Comparison of ENCODE assay signal across 20 mouse cellular contexts in genomic region chr2:117652647-117653046, GRCm38 (mm10).
A peak's percentile ranks its signal among the peaks of the same experiment; 100 is the strongest.
DNase-seq lines count a peak whose midpoint lies in the region; ATAC-seq and TF ChIP-seq lines count a peak whose summit lies in the region.
"Had no signal": no experiment of that assay in that cellular context is flagged by ENCODE, and none has a peak within 500 bp of the region (broad histone marks: within the 10 kb centered on the region; RNA-seq: fewer than 3 reads in every experiment).

No protein-coding gene starts in this region.

- H3K27ac ChIP-seq in embryonic facial prominence, embryonic 14.5 days (replicated peaks; ENCODE audit: low read depth, low read length) = no peak overlapping the region
- H3K27ac ChIP-seq in embryonic facial prominence, embryonic 10.5 days (replicated peaks) = no peak overlapping the region
- no peak overlapping the region for H3K27ac ChIP-seq in layer of hippocampus, adult 2 months
- H3K27ac ChIP-seq: forebrain, embryonic 12.5 days; hindbrain, embryonic 13.5 days; intestine, embryonic 15.5 days; kidney, embryonic 15.5 days had no signal

- H3K9me3 ChIP-seq in embryonic facial prominence, embryonic 14.5 days (ENCODE audit: control insufficient read depth, low read length) = no peaks in the 10 kb centered on the region
- H3K9me3 ChIP-seq in embryonic facial prominence, embryonic 10.5 days = no peaks in the 10 kb centered on the region
- H3K9me3 ChIP-seq: forebrain, embryonic 12.5 days; hindbrain, embryonic 13.5 days; intestine, embryonic 15.5 days; kidney, embryonic 15.5 days had no signal

- no peak overlapping the region for H3K4me3 ChIP-seq in embryonic facial prominence, embryonic 14.5 days (ENCODE audit: low read depth, low read length)
- H3K4me3 ChIP-seq in embryonic facial prominence, embryonic 10.5 days = no peak overlapping the region
- no peak overlapping the region for H3K4me3 ChIP-seq in layer of hippocampus, adult 2 months
- H3K4me3 ChIP-seq: forebrain, embryonic 12.5 days; hindbrain, embryonic 13.5 days; intestine, embryonic 15.5 days; kidney, embryonic 15.5 days had no signal

- no peak for TF ChIP-seq CTCF in brain, embryonic 14.5 days (IDR thresholded peaks at IDR 0.05; ENCODE audit: borderline replicate concordance, extremely low read depth, insufficient read depth, insufficient read length)
- no peak for TF ChIP-seq CTCF in layer of hippocampus, adult 2 months (conservative IDR thresholded peaks at IDR 0.05)

- 51% methylated on average over 2 of the region's 2 CpGs for WGBS in embryonic facial prominence, embryonic 14.5 days
- 44% methylated on average over 2 of the region's 2 CpGs for WGBS in embryonic facial prominence, embryonic 10.5 days

- no peaks in the 10 kb centered on the region for H3K4me1 ChIP-seq in embryonic facial prominence, embryonic 14.5 days (ENCODE audit: control insufficient read depth, insufficient read depth, low read length)
- peaks cover 9% of the 10 kb centered on the region; the same call in 1 of the 2 replicates for H3K4me1 ChIP-seq in embryonic facial prominence, embryonic 10.5 days
- H3K4me1 ChIP-seq: forebrain, embryonic 12.5 days; hindbrain, embryonic 13.5 days; intestine, embryonic 15.5 days; kidney, embryonic 15.5 days had no signal

- ATAC-seq in embryonic facial prominence, embryonic 14.5 days (ENCODE audit: low read depth) = no peak
- ATAC-seq: forebrain, embryonic 16.5 days; intestine, embryonic 15.5 days had no signal

- H3K36me3 ChIP-seq in embryonic facial prominence, embryonic 14.5 days (ENCODE audit: control insufficient read depth, insufficient read depth, low read length) = no peaks in the 10 kb centered on the region
- H3K36me3 ChIP-seq in embryonic facial prominence, embryonic 10.5 days (replicated peaks) = no peaks in the 10 kb centered on the region
- H3K36me3 ChIP-seq: forebrain, embryonic 12.5 days; G1E; hindbrain, embryonic 13.5 days; intestine, embryonic 15.5 days; kidney, embryonic 15.5 days had no signal

- no peak overlapping the region for H3K4me2 ChIP-seq in embryonic facial prominence, embryonic 14.5 days (ENCODE audit: low read depth, low read length)
- H3K4me2 ChIP-seq: forebrain, embryonic 12.5 days; hindbrain, embryonic 13.5 days; intestine, embryonic 15.5 days; kidney, embryonic 15.5 days had no signal

- DNase-seq in embryonic facial prominence, embryonic 14.5 days (ENCODE audit: low spot score) = peak; percentile 33
- no peak for DNase-seq in embryonic facial prominence, embryonic 10.5 days (ENCODE audit: low spot score)
- DNase-seq in 3T3-L1 (ENCODE audit: low read depth, low spot score) = peak; percentile 25
- peak; percentile 78 for DNase-seq in Muller cell, postnatal 12 days (ENCODE audit: inconsistent ontology term)
- DNase-seq in brain, embryonic 14.5 days (ENCODE audit: low read depth) = peak; percentile 20
- no peak for DNase-seq in kidney, adult 18-20 months
- DNase-seq in layer of hippocampus, adult 2 months (ENCODE audit: low spot score in 2 of 2) = no peak
- DNase-seq: adrenal gland, adult 8-10 months; adrenal gland, postnatal 36 days; cerebellum, adult 18-20 months; cerebellum, adult 9-11 months; gastrocnemius, postnatal 14 days; heart, postnatal 10 days; kidney, adult 2 months had no signal

- no peaks in the 10 kb centered on the region for H3K27me3 ChIP-seq in embryonic facial prominence, embryonic 14.5 days (replicated peaks; ENCODE audit: control insufficient read depth, insufficient read depth, low read length)
- no peaks in the 10 kb centered on the region for H3K27me3 ChIP-seq in embryonic facial prominence, embryonic 10.5 days (replicated peaks; ENCODE audit: low read depth, poor library complexity, severe bottlenecking)
- H3K27me3 ChIP-seq: forebrain, embryonic 12.5 days; hindbrain, embryonic 13.5 days; intestine, embryonic 15.5 days; kidney, embryonic 15.5 days had no signal

- no peak overlapping the region for H3K9ac ChIP-seq in embryonic facial prominence, embryonic 14.5 days (ENCODE audit: low read depth, low read length)
- H3K9ac ChIP-seq: forebrain, embryonic 12.5 days; hindbrain, embryonic 13.5 days; intestine, embryonic 15.5 days; kidney, embryonic 15.5 days had no signal

- TF ChIP-seq POLR2A in brain, embryonic 14.5 days (IDR thresholded peaks at IDR 0.05; ENCODE audit: borderline replicate concordance, extremely low read depth, insufficient read depth, insufficient read length, poor library complexity, severe bottlenecking) = no peak

Comparison
In these comparisons a context has a peak if more than half of its experiments do, and no peak if none do; other contexts are left out.
1. DNase-seq: peak in embryonic facial prominence, embryonic 14.5 days (single experiment), 3T3-L1 (single experiment), Muller cell, postnatal 12 days (single experiment) and brain, embryonic 14.5 days (single experiment); none in embryonic facial prominence, embryonic 10.5 days (single experiment), kidney, adult 18-20 months (single experiment) and layer of hippocampus, adult 2 months (0 of 2).